Mouse (Mus musculus) cerebellum, postnatal 25 days (tissue): ENCODE data around the gene Espl1.
A peak's percentile ranks its signal among the peaks of the same experiment; 100 is the strongest.

Experiments
- DNase-seq, 2 experiments: peaks; one replicate each; pipeline ENCODE4 v3.0.0; 2021; ENCODE audit warnings: mixed read lengths in 2 of 2

The Espl1 gene

GRCm38 (mm10) chr15:102339612-102340011 lies 43.5 kb downstream of the Espl1 start:
- no peak for DNase-seq

DNA sequence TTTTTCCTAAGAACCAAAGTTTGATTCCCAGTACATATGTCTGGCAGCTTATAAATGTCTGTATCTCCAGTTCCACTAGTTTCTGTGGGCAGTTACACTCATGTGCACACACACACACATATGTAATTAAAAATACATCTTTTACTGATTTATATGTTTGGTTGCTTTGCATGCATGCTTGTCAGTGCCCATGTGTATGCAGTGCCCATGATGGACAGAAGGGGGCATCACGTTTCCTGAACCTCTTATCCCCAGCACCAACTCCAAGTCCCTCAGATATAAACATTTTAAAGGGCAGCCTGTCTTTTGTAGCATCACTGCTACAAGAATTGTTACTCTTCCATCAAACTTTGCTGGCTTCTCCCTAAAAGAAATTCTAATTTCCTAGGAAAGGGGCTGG lies 45.5 kb downstream of the Espl1 start:
- peak in 1 of 2 experiments; percentile 60 for DNase-seq

GRCm38 (mm10) chr15:102344490-102344889 lies 48.4 kb downstream of the Espl1 start:
- no peak for DNase-seq

DNA sequence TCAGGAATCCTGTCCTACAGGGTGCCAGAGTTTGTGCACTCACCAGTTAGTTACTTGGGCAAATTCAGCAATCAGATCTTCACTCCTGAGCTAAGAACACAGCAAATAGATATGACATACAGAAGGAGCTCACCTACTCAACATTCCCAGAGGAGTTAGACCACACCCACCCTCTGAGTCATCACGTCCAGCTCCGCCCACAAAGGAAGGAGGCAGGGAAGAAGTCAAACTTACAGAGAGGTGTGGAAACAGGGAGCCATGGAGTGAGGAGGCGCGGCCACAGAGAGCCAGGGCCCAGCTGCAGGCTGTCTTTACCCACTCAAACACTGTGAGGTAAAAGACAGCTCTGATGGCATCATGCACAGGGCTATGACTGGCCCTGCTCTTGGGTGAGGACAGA lies 50.4 kb downstream of the Espl1 start:
- DNase-seq, result no peak

DNA sequence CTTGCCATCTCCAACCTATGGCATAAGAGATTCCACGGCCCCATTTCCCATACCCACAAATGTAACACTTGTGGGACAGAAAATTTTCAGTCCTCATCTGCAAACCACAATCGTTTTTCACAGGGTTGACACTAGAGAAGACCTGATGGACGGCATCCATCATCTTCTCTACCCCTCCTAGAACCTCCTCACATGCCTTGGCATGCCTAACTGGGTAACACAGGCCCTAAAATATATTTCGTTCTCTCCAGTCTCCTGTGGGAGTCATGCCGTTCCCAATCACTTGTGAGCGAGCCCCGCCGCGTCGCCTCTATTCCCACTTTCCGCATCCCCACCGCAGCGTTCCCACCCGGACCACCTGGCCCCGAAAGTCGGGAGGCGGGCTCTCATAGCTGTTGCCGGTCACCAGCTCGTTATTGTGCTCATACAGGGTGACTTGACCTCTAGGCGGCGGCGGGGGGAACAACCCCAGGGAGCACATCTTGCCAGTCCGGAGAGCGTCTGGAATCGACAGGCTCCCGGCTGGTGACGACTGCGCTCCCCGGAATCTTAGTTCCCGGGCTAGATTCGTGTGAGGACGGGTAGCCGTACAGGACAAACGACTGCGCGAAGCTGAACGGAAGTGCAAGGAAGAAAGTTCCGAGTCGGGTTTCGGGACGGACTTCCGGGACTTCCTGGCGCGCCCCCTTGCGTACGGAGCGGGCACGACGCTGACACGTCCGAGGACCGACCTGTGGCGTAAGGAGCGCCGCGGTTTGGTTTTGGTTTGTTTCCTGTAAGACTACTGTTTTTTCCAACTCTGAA lies 54.3 kb downstream of the Espl1 start, which contains the start of gene Aaas:
Gene Aaas (minus strand): TSS at position 634 of the 804 bp plus-strand sequence.
- peak; percentile 97 to 98 for DNase-seq

GRCm38 (mm10) chr15:102350942-102351291 lies 54.9 kb downstream of the Espl1 start:
- DNase-seq, result no peak

- no peak for DNase-seq
Measured at GRCm38 (mm10) chr15:102352177-102352576, 56.1 kb downstream of the Espl1 start.

DNA sequence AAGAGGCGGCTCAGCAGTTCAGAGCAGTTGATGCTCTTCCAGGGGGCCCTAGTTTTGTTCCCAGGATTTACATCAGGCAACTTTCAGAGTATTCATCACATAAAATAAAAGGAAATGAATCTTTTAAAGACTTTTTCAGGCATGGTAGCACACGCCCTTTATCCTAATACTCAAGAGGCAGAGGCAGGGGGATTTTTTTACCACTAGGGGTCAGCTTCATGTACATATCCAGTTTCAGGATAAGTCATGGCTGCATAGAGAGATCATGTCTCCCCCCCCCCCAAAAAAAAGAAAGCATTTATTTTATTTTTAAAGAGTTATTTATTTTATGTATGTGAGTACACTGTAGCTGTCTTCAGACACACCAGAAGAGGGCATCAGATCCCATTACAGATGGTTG lies 57.9 kb downstream of the Espl1 start:
- no peak for DNase-seq

- DNase-seq, result peak; percentile 50 to 65
Measured at GRCm38 (mm10) chr15:102355134-102355870, 59.2 kb downstream of the Espl1 start.

GRCm38 (mm10) chr15:102355871-102356441 lies 59.9 kb downstream of the Espl1 start:
- DNase-seq, result peak; percentile 32 to 46

DNA sequence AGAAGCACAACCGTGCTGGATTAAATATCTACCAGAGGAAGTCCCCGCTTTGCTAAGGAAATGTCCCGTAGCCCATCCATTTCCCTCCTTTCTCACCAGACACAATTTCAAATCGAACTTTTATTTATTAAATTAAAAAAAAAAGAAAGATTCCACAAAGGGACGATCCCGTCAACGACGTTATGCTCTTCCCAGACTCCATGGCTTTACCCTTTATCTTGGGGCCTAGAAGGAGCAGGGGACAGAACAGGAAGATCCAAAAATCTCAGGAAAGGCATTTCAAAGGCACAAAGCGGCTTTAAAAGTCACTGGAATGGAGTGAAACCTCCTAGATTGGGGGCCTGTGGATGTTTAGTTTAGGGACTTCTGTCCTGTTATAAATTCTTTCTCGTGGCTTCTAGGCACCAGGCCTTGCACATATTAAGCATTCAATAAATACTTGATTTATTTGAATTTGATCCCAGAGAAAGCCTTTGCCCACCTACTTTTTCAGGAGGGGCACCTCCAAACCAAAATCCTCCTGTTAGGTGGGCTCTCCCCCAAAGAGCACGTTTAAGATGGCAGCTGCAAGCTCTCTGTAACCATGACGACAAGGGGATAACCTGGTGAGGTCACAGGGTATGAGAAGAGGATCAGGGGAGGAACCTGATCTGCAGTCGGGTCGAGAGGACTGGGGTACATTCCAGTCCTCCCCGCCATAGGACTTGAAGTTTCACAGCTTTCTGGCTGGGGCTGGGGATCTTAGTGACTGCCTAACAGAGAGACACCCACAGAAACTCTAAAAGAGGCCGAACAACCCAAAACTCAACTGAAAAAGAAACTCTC lies 60.6 kb downstream of the Espl1 start:
- DNase-seq, result no peak

GRCm38 (mm10) chr15:102358126-102358525 lies 62.1 kb downstream of the Espl1 start:
- no peak for DNase-seq

- DNase-seq, result no peak
Measured at GRCm38 (mm10) chr15:102358834-102359233, 62.8 kb downstream of the Espl1 start.

GRCm38 (mm10) chr15:102362648-102363047 lies 66.6 kb downstream of the Espl1 start:
- DNase-seq, result no peak

DNA sequence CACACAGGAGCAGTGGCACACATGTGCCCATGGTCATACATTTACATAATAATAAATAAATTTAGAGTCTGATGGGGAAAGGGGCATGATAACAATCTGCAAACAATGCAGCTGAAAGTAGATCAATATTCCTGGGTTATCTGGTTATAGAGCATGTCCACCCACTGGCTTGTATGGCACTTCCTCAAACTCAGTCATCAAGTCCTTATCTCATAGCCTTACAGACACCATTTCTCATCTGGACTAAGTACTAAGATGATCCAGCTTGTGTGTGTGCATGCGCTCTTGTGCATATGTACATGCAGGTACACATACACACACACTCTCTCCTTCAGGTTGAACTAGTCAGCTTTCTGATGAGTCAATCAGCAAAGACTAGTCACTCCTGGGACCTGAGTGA lies 68.6 kb downstream of the Espl1 start:
- no peak for DNase-seq

GRCm38 (mm10) chr15:102366238-102366637 lies 70.2 kb downstream of the Espl1 start:
- no peak for DNase-seq

DNA sequence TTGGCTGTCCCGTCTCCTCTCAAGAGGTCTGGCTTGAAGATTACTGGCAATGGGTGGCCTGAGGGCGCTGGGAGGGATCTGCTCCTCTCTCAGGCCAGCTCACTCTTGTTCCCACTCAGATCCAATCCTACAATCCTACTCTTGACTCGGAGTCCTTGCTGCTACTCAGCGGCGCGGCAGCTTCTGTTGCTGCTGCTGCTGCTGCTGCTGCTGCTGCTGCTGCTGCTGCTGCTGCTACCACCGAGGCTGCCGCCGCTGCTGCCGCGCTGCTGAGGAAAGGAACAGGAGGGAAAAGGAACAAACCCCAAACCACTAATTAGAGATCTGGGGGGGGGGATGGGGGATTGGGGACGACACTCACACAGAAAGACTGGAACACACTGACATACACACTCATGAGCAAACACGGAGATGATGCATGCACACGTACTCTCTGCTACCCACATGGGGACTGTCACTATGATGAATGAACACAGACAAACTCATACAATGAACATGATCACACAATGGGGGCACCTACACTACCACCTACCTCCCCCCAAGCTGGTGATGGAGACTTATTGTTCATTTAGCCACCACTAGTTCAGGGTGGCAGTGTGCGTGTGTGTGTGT lies 70.8 kb downstream of the Espl1 start, which contains the start of gene Sp7:
Gene Sp7 (minus strand): TSS at position 450 of the 612 bp plus-strand sequence.
- no peak for DNase-seq

DNA sequence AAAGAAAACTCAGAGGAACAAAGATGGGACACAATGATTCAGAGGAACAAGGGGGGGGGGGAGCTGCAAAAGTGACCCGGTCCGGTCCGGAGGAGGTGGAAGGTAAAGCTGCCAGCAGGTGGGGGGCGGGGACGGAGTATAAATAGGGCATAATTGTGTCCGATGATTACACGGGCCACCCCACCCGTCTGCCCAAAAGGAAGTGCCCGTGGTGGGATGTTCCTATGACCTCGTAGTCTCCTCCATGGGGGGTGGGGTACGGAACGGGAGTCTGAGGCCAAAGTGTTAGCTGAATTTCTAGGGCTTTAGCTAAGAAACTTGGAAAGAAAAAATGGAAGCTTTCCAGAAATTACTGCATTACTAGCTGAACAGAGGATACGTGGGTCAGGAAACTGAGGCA lies 73.9 kb downstream of the Espl1 start:
- DNase-seq, result no peak

DNA sequence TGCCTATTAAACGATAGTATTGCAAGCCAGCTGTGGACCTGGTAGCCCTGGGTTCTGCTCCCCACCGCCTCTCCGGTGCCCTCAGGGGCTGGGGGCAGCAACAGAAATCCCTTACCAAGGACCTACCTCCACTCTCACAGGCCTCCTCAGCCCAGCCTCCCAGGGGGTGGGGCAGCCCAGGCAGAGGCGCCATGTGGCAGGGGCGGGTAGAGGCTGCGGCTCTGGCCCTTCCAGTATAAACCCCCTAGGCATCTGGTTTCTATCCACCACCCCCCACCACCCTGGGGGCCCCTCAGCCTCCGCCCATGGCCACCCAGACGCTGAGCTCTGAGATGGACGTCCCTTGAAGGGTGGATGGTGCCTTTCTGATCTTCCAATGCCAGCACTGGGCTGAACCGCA lies 74.7 kb downstream of the Espl1 start:
- DNase-seq, result no peak
